Mouse (Mus musculus): ENCODE measurements at regions not wholly inside any gene's neighbourhood (a gene's known extent, or its start where the extent isn't known, plus 50 kb on each side); places are given as distances from the start of the nearest gene placed in this dataset.
"Not testable (repeated sequence)": the region's sequence is repeated elsewhere in the genome, so short reads cannot be mapped to it uniquely, and the experiment has no call there.

- WGBS: 84% methylated on average over 5 of the region's 5 CpGs
- Histone ChIP-seq H3K4me1 (ENCODE audit: insufficient read depth) (no peaks in the 10 kb centered on the region), H3K4me3 (ENCODE audit: low read depth, low read length) (no peak overlapping the region), H3K9me3 (ENCODE audit: low read depth, low read length) (no peaks in the 10 kb centered on the region), H3K4me2 (no peak overlapping the region), H3K27ac (ENCODE audit: low read depth) (no peak overlapping the region), H3K36me3 (ENCODE audit: insufficient read depth) (no peaks in the 10 kb centered on the region), H3K27me3 (ENCODE audit: insufficient read depth, low read length) (no peaks in the 10 kb centered on the region), H3K9ac (no peak overlapping the region)
- TF ChIP-seq CTCF (IDR thresholded peaks at IDR 0.05; ENCODE audit: low read depth): no peak
- ATAC-seq (ENCODE audit: insufficient read depth) (no peak), DNase-seq (no peak)
Measured at GRCm38 (mm10) chr3:36387431-36387830, 88.3 kb downstream of the Anxa5 start.

DNA sequence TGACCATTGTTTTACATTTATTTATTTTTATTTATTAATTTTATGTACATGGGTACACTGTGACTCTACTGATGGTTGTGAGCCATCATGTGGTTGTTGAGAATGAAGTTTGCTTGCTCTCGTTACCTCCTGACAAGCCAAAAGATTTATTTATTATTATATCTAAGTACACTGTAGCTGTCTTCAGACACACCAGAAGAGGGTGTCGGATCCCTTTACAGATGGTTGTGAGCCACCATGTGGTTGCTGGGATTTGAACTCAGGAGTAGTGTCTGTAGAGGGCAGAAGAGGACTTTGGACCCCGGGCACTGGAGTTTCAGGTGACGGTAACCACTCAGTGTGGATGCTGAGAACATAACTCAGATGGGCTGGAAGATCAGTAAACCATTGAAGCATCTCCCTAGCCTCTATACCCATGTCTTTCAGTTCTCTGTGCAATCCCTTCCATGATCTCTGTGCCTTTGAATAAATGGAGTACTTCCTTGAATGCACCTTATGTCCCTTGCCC lies 92.2 kb downstream of the Anxa5 start:
- WGBS: 80% methylated on average over 4 of the region's 4 CpGs
- no peak for TF ChIP-seq CTCF (IDR thresholded peaks at IDR 0.05; ENCODE audit: low read depth)
- no peak for DNase-seq
- no peak for ATAC-seq (ENCODE audit: insufficient read depth)
- no peak overlapping the region for H3K4me2 ChIP-seq
- H3K9me3 ChIP-seq (ENCODE audit: low read depth, low read length): no peaks in the 10 kb centered on the region
- H3K4me1 ChIP-seq (ENCODE audit: insufficient read depth): no peaks in the 10 kb centered on the region
- H3K9ac ChIP-seq: no peak overlapping the region
- H3K36me3 ChIP-seq (ENCODE audit: insufficient read depth): no peaks in the 10 kb centered on the region
- no peak overlapping the region for H3K27ac ChIP-seq (ENCODE audit: low read depth)
- H3K27me3 ChIP-seq (ENCODE audit: insufficient read depth, low read length): no peaks in the 10 kb centered on the region
- no peak overlapping the region for H3K4me3 ChIP-seq (ENCODE audit: low read depth, low read length)

DNA sequence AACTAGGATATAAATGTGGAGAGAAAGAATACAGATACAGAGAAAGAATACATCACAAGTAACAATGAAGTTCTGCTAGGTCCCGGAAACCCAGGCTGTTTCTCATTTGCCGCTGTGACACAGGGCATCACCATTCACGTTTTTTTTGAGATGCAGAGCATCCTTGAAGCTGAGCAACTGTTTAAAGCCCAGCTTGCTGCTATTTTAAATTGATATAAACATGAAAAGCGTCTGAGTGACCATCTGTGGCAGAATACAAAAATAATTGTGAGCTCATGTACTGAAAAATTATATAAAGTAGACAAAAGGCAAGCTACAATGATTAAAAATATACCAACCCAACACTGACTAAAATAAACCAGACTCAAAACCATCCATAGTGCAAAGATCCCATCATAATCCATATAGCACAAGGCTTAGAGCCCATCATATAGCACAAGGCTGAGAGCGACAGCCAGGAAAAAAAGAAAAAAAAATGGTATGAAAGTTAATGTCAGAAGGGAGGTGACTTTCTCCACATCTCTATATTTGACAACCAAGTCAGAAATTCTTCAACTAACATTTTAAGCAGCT lies 94.0 kb downstream of the Anxa5 start:
- H3K27me3 ChIP-seq (ENCODE audit: insufficient read depth, low read length): no peaks in the 10 kb centered on the region
- TF ChIP-seq CTCF (IDR thresholded peaks at IDR 0.05; ENCODE audit: low read depth): no peak
- no peak overlapping the region for H3K27ac ChIP-seq (ENCODE audit: low read depth)
- no peaks in the 10 kb centered on the region for H3K36me3 ChIP-seq (ENCODE audit: insufficient read depth)
- 68% methylated on average over 5 of the region's 5 CpGs for WGBS
- DNase-seq: no peak
- no peak overlapping the region for H3K4me2 ChIP-seq
- H3K4me1 ChIP-seq (ENCODE audit: insufficient read depth): no peaks in the 10 kb centered on the region
- no peak overlapping the region for H3K9ac ChIP-seq
- no peak overlapping the region for H3K4me3 ChIP-seq (ENCODE audit: low read depth, low read length)
- ATAC-seq (ENCODE audit: insufficient read depth): no peak
- H3K9me3 ChIP-seq (ENCODE audit: low read depth, low read length): no peaks in the 10 kb centered on the region

DNA sequence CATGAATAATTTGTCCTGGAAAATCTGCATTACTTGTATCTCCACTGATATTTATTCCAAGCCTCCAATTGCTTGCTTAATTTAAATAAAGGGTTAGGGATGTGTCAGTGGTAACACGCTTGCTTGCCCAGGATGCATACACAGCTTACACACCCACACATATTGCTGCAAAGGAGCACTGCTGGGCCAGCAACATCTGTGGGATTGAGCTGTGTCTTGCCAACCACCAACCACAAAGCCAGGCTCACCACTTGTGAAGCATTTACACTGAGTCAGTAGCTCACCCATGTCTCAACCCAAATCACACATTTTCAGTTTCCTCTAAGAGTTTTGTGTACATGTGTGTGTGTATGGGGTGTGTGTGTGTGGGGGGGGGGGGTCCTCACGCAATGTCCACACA lies 100.0 kb downstream of the Anxa5 start:
- Histone ChIP-seq H3K27me3 (ENCODE audit: insufficient read depth, low read length) (no peaks in the 10 kb centered on the region), H3K36me3 (ENCODE audit: insufficient read depth) (no peaks in the 10 kb centered on the region), H3K27ac (ENCODE audit: low read depth) (no peak overlapping the region), H3K9ac (no peak overlapping the region), H3K4me1 (ENCODE audit: insufficient read depth) (no peaks in the 10 kb centered on the region), H3K4me3 (ENCODE audit: low read depth, low read length) (no peak overlapping the region), H3K9me3 (ENCODE audit: low read depth, low read length) (no peaks in the 10 kb centered on the region), H3K4me2 (no peak overlapping the region)
- no peak for TF ChIP-seq CTCF (IDR thresholded peaks at IDR 0.05; ENCODE audit: low read depth)
- ATAC-seq (ENCODE audit: insufficient read depth) (no peak), DNase-seq (no peak)
- 72% methylated on average over 2 of the region's 2 CpGs for WGBS

DNA sequence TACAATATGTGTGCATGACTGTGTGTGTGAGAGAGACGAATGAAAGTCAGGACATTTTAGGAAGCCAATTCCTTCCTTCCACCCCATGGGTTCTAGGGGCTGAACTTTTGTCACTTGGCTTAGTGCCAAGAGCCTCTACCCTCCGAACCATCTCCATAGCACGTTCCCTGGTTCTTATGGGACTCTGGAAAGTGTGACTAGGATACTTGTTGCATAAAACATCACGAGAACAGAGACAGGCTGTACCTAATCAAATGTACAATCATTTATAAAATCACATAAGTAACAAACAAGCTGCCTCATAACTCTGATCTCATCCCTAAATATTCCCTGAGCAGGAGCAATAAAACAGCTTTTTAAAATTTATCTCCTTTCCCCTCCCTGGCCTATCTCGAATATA lies 100.8 kb downstream of the Anxa5 start:
- DNase-seq (peak; percentile 26), ATAC-seq (ENCODE audit: insufficient read depth) (no peak)
- H3K27me3 ChIP-seq (ENCODE audit: insufficient read depth, low read length): no peaks in the 10 kb centered on the region
- no peaks in the 10 kb centered on the region for H3K9me3 ChIP-seq (ENCODE audit: low read depth, low read length)
- WGBS: 33% methylated on average over 5 of the region's 5 CpGs
- H3K27ac ChIP-seq (ENCODE audit: low read depth): no peak overlapping the region
- no peaks in the 10 kb centered on the region for H3K36me3 ChIP-seq (ENCODE audit: insufficient read depth)
- H3K4me2 ChIP-seq: no peak overlapping the region
- H3K4me3 ChIP-seq (ENCODE audit: low read depth, low read length): no peak overlapping the region
- TF ChIP-seq CTCF (IDR thresholded peaks at IDR 0.05; ENCODE audit: low read depth): no peak
- H3K4me1 ChIP-seq (ENCODE audit: insufficient read depth): no peaks in the 10 kb centered on the region
- H3K9ac ChIP-seq: no peak overlapping the region

- H3K9ac ChIP-seq: no peak overlapping the region
- no peaks in the 10 kb centered on the region for H3K4me1 ChIP-seq (ENCODE audit: insufficient read depth)
- H3K27me3 ChIP-seq (ENCODE audit: insufficient read depth, low read length): no peaks in the 10 kb centered on the region
- H3K9me3 ChIP-seq (ENCODE audit: low read depth, low read length): no peaks in the 10 kb centered on the region
- no peak overlapping the region for H3K4me2 ChIP-seq
- TF ChIP-seq CTCF (IDR thresholded peaks at IDR 0.05; ENCODE audit: low read depth): no peak
- no peak overlapping the region for H3K27ac ChIP-seq (ENCODE audit: low read depth)
- DNase-seq (no peak), ATAC-seq (ENCODE audit: insufficient read depth) (no peak)
- no peak overlapping the region for H3K4me3 ChIP-seq (ENCODE audit: low read depth, low read length)
- H3K36me3 ChIP-seq (ENCODE audit: insufficient read depth): no peaks in the 10 kb centered on the region
- WGBS: 32% methylated on average over 6 of the region's 6 CpGs
Measured at GRCm38 (mm10) chr3:36360933-36361332, 114.8 kb downstream of the Anxa5 start.

GRCm38 (mm10) chr3:36354201-36354600 lies 121.5 kb downstream of the Anxa5 start:
- H3K4me1 ChIP-seq (ENCODE audit: insufficient read depth); H3K9ac ChIP-seq; H3K4me3 ChIP-seq (ENCODE audit: low read depth, low read length); H3K27ac ChIP-seq (ENCODE audit: low read depth); ATAC-seq (ENCODE audit: insufficient read depth); H3K9me3 ChIP-seq (ENCODE audit: low read depth, low read length); H3K36me3 ChIP-seq (ENCODE audit: insufficient read depth); DNase-seq; H3K4me2 ChIP-seq; H3K27me3 ChIP-seq (ENCODE audit: insufficient read depth, low read length): not testable (repeated sequence)
- WGBS: 74% methylated on average over 3 of the region's 3 CpGs

Measured in lung, embryonic 14.5 days (tissue).